Mouse (Mus musculus) myocyte (in vitro differentiated cells): ENCODE measurements around the gene Lbr. TPM values are rescaled to one million over a fixed set of nuclear protein-coding genes. Genes with fewer than 3 reads are reported as not detected.

Source experiments
- H3K27me3 ChIP-seq: one replicate; pipeline ENCODE4 v1.6.1; 2011; ENCODE audit not compliant: control insufficient read depth, insufficient read depth, insufficient read length
- H3K36me3 ChIP-seq: one replicate; pipeline ENCODE4 v1.6.1; 2011; ENCODE audit not compliant: control insufficient read depth, insufficient read depth
- H3K4me2 ChIP-seq: one replicate; pipeline ENCODE4 v1.6.1; 2011; ENCODE audit warnings: low read depth, control low read depth
- H3K4me3 ChIP-seq: one replicate; pipeline ENCODE4 v1.5.1; 2011; ENCODE audit warnings: mild to moderate bottlenecking, control low read depth, moderate library complexity
- H3K79me2 ChIP-seq: one replicate; pipeline ENCODE4 v1.6.1; 2011; ENCODE audit not compliant: control insufficient read depth, insufficient read depth
- H3ac ChIP-seq: one replicate; pipeline ENCODE4 v1.6.1; 2011; ENCODE audit not compliant: control insufficient read depth, insufficient read length
- CEBPB ChIP-seq: IDR thresholded peaks from 2 replicates; pipeline ENCODE4 v1.6.1; 2011; ENCODE audit warnings: mild to moderate bottlenecking, moderate library complexity; ENCODE audit not compliant: poor library complexity, insufficient read depth, severe bottlenecking
- E2F4 ChIP-seq: IDR thresholded peaks from one replicate; pipeline ENCODE4 v1.6.1; 2011; ENCODE audit warnings: mild to moderate bottlenecking, control low read depth, moderate library complexity; ENCODE audit not compliant: insufficient read depth
- MAX ChIP-seq: IDR thresholded peaks from one replicate; pipeline ENCODE4 v1.6.1; 2011; ENCODE audit warnings: low read depth, mild to moderate bottlenecking, control low read depth
- MYOD1 ChIP-seq, 3 experiments: IDR thresholded peaks; one replicate each; pipeline ENCODE4 v1.6.1; 2011; ENCODE audit warnings: control low read depth in 2 of 3, low read depth in 2 of 3, mild to moderate bottlenecking in 2 of 3, moderate library complexity in 1 of 3; ENCODE audit not compliant: insufficient read length in 2 of 3, control insufficient read depth in 1 of 3
- MYOG ChIP-seq, 3 experiments: IDR thresholded peaks; one replicate each; pipeline ENCODE4 v1.6.1; 2011; ENCODE audit warnings: control low read depth in 2 of 3, low read depth in 2 of 3, mild to moderate bottlenecking in 2 of 3; ENCODE audit not compliant: insufficient read length in 2 of 3, control insufficient read depth in 1 of 3, insufficient read depth in 1 of 3
- POLR2A ChIP-seq: IDR thresholded peaks from one replicate; pipeline ENCODE4 v1.6.1; 2011; ENCODE audit warnings: low read depth, mild to moderate bottlenecking, control low read depth, moderate library complexity; ENCODE audit not compliant: insufficient read length
- POLR2AphosphoS2 ChIP-seq: IDR thresholded peaks from one replicate; pipeline ENCODE4 v1.6.1; 2011; ENCODE audit warnings: low read depth, control low read depth; ENCODE audit not compliant: insufficient read length
- REST ChIP-seq: IDR thresholded peaks from one replicate; pipeline ENCODE4 v1.6.1; 2011; ENCODE audit warnings: mild to moderate bottlenecking, control low read depth, moderate library complexity; ENCODE audit not compliant: insufficient read depth, insufficient read length
- SRF ChIP-seq: IDR thresholded peaks from one replicate; pipeline ENCODE4 v1.6.1; 2011; ENCODE audit warnings: low read depth; ENCODE audit not compliant: control insufficient read depth, insufficient read length
- TCF12 ChIP-seq: IDR thresholded peaks from one replicate; pipeline ENCODE4 v1.6.1; 2011; ENCODE audit warnings: mild to moderate bottlenecking, control low read depth; ENCODE audit not compliant: poor library complexity, insufficient read depth, severe bottlenecking
- TCF3 ChIP-seq: IDR thresholded peaks from one replicate; pipeline ENCODE4 v1.6.1; 2011; ENCODE audit warnings: low read depth, control low read depth; ENCODE audit not compliant: insufficient read length
- USF1 ChIP-seq: IDR thresholded peaks from one replicate; pipeline ENCODE4 v1.6.1; 2011; ENCODE audit warnings: low read depth, mild to moderate bottlenecking, control low read depth, moderate library complexity
- polyA plus RNA-seq: library from polyadenylated mRNA; unstranded; fragments of >200 nt; fragmentation: generic; extraction: Trizol; gene quantifications from one replicate; pipeline ENCODE4 v1.2.1, GENCODE M21; 2012; ENCODE audit warnings: missing spikeins

Gene Lbr
- polyA plus RNA-seq, 1 experiment, result 15.1 TPM

GRCm38 (mm10) chr1:181769392-181769791, 73.5 kb downstream of the Lbr start:
- H3K4me3 ChIP-seq, result no peak overlapping the region
- no peak overlapping the region for H3K4me2 ChIP-seq
- no peak for TF ChIP-seq TCF3
- no peak for TF ChIP-seq CEBPB
- TF ChIP-seq MYOG (IDR thresholded peaks at IDR 0.05; ENCODE audit: control insufficient read depth in 1 of 3, insufficient read depth in 1 of 3, insufficient read length in 2 of 3, low read depth in 2 of 3), result no peak
- no peak for TF ChIP-seq TCF12
- no peak for TF ChIP-seq POLR2AphosphoS2
- no peak for TF ChIP-seq USF1
- TF ChIP-seq POLR2A, result no peak
- TF ChIP-seq MYOD1 (IDR thresholded peaks at IDR 0.05; ENCODE audit: control insufficient read depth in 1 of 3, insufficient read length in 2 of 3, low read depth in 2 of 3), result no peak
- no peak for TF ChIP-seq SRF
- no peak for TF ChIP-seq REST
- TF ChIP-seq MAX, result no peak
- no peak for TF ChIP-seq E2F4
- H3K36me3 ChIP-seq, result no peaks in the 10 kb centered on the region
- H3K27me3 ChIP-seq, result no peaks in the 10 kb centered on the region
- no peaks in the 10 kb centered on the region for H3K79me2 ChIP-seq
- no peak overlapping the region for H3ac ChIP-seq

Other genes with a start within 250 kb of the Lbr start
- 72.9 TPM for gene Enah, start 176.9 kb upstream of the Lbr start, polyA plus RNA-seq